Mouse (Mus musculus) embryo, embryonic 10 days (tissue): Measurements from ENCODE around the gene Aph1c.
"Not testable (repeated sequence)": the region's sequence is repeated elsewhere in the genome, so short reads cannot be mapped to it uniquely, and the experiment has no call there.

Source experiments
- DNase-seq: peaks from one replicate; pipeline ENCODE4 v3.0.0-alpha.2; 2015; ENCODE audit warnings: low spot score

The Aph1c gene

GRCm38 (mm10) chr9:66834318-66835096 lies at the start of gene Aph1c:
TSS of gene Aph1c (minus strand) at chr9:66834726.
- DNase-seq: peak; percentile 99

- DNase-seq: no peak
Observed at GRCm38 (mm10) chr9:66883500-66883899, 49.0 kb upstream of the Aph1c start.

GRCm38 (mm10) chr9:66882406-66882821 lies 47.9 kb upstream of the Aph1c start:
- DNase-seq: peak; percentile 39

- DNase-seq: no peak
Observed at GRCm38 (mm10) chr9:66881858-66882257, 47.3 kb upstream of the Aph1c start.

GRCm38 (mm10) chr9:66880752-66881151 lies 46.2 kb upstream of the Aph1c start:
- DNase-seq: no peak

- DNase-seq: no peak
Observed at GRCm38 (mm10) chr9:66879486-66879885, 45.0 kb upstream of the Aph1c start.

- DNase-seq: no peak
Observed at GRCm38 (mm10) chr9:66878899-66879298, 44.4 kb upstream of the Aph1c start.

- no peak for DNase-seq
Observed at GRCm38 (mm10) chr9:66876577-66876976, 42.1 kb upstream of the Aph1c start.

- no peak for DNase-seq
Observed at GRCm38 (mm10) chr9:66874297-66874696, 39.8 kb upstream of the Aph1c start.

GRCm38 (mm10) chr9:66873531-66873930 lies 39.0 kb upstream of the Aph1c start:
- no peak for DNase-seq

GRCm38 (mm10) chr9:66873009-66873408 lies 38.5 kb upstream of the Aph1c start:
- not testable (repeated sequence) for DNase-seq

- DNase-seq: no peak
Observed at GRCm38 (mm10) chr9:66872015-66872727, 37.6 kb upstream of the Aph1c start.

GRCm38 (mm10) chr9:66864708-66865107 lies 30.2 kb upstream of the Aph1c start:
- no peak for DNase-seq

- DNase-seq: no peak
Observed at GRCm38 (mm10) chr9:66863456-66863855, 28.9 kb upstream of the Aph1c start.

GRCm38 (mm10) chr9:66862202-66862601 lies 27.7 kb upstream of the Aph1c start:
- no peak for DNase-seq

- no peak for DNase-seq
Observed at GRCm38 (mm10) chr9:66861104-66861767, 26.7 kb upstream of the Aph1c start.

GRCm38 (mm10) chr9:66859523-66859922 lies 25.0 kb upstream of the Aph1c start:
- DNase-seq: no peak

- DNase-seq: peak; percentile 58
Observed at GRCm38 (mm10) chr9:66855865-66856264, 21.3 kb upstream of the Aph1c start.

- no peak for DNase-seq
Observed at GRCm38 (mm10) chr9:66852592-66852991, 18.1 kb upstream of the Aph1c start.

- DNase-seq: peak; percentile 39
Observed at GRCm38 (mm10) chr9:66850966-66851365, 16.4 kb upstream of the Aph1c start.

GRCm38 (mm10) chr9:66846822-66847221 lies 12.3 kb upstream of the Aph1c start:
- no peak for DNase-seq

- DNase-seq: peak; percentile 72
Observed at GRCm38 (mm10) chr9:66835097-66835480, 563 bp upstream of the Aph1c start.

GRCm38 (mm10) chr9:66833851-66834250 lies 675 bp downstream of the Aph1c start:
- DNase-seq: no peak
